Mouse (Mus musculus) B cell, adult (primary cell): Measurements from ENCODE around the gene Trappc6a. TPM values are rescaled to one million over a fixed set of nuclear protein-coding genes. Genes with fewer than 3 reads are reported as not detected.

ENCODE experiments used
- total RNA-seq: library from RNA; stranded (reverse); gene quantifications from 4 replicates; pipeline ENCODE4 v1.2.4, GENCODE M21; 2023; ENCODE audit not compliant: inconsistent age

Trappc6a gene
- 25.7 to 35.6 TPM (median 30.6 TPM) in 4 replicates for total RNA-seq

DNA sequence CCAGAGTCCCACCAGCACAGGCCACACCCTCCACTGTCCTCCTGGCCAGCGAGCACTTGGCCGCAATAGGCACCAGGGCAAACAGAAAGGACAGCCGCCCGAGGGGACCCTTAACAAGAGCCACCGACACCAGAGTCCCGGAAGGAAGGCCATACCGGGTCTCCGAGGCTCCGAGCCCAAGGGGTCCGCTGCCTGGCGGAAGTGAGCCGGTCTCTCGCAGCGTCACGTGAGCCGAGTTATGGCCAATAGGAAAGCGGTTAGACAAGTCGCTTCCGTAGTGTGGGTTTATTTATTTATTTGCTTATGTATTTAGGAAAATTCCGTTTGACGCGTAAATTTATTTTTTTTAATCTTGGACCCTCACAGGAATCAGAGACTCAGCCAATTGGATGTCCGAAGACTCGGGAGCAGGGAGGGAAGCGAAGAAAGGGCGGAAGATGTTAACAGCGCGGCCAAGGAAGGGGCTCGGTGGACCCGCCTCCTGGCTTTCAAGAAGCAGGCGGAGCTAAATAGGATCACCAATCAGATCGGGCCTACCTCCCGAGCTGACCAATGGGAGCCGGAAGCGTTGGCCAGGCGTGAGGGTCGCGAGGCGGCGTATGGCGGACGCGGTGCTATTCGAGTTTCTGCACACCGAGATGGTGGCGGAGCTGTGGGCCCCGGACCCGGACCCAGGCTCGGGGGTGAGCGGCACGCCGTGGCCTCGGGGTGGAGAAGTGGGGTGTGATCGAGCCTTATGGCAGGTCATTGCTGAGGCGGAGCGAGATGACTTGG is at the start of gene Trappc6a, which contains the start of gene Bloc1s3:
Gene Trappc6a (plus strand): TSS at position 246 of the 774 bp plus-strand sequence.
Gene Bloc1s3 (minus strand): TSS at position 218 of the 774 bp plus-strand sequence.

DNA sequence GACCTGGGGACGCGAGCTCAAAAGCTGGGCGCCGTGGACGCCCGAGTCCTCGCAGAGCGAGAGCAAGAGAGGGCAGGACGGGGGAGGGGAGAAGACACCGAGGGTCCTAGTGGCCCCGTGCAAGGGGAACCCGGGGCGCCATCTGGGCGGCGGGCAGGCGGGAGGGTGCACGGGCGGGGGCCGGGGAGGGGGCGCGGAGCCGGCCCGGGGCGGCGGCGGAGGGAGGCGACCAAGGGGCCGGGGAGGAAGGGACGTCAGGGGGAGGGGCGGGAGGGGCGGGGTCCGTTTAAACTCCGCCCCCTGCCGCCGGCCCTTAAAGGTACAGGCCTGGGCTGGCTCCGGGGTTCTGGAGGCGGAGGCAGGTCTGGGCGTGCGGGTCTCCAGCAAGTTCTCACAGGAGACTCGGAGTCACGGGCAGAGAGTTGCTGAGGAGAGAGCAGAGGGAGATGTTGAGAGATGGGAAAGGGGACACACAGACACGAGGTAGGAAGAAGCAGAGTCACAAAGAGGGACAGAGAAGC is 49.5 kb upstream of the Trappc6a start, which contains the start of gene Mark4:
Gene Mark4 (minus strand): TSS at position 231 of the 521 bp plus-strand sequence.

DNA sequence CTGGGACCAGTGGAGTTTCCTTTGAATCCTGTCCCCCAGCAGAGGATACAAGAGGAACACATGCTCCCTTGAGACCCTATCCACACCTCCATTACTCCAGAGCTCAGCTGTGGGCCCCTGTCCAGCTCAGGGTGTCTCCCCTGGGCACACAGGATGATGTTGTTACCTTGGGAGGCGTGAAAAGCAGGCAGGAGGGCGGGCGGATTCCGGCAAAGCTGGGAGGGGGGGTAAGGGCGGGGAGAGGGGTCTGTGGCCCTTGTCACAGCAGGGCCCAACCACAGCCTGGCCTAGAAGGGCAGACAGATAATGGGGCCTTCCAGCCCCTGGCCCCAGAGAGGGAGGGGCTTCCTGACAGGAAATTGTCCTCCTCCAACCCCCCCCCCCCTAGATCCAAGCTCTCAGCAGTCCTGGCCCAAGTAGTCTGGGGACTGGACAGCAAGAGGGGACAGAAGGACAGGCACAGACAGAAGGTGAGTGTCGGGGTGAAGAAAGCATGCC is 45.3 kb upstream of the Trappc6a start, which contains the start of gene Exoc3l2:
Gene Exoc3l2 (plus strand): TSS at position 448 of the 498 bp plus-strand sequence.

DNA sequence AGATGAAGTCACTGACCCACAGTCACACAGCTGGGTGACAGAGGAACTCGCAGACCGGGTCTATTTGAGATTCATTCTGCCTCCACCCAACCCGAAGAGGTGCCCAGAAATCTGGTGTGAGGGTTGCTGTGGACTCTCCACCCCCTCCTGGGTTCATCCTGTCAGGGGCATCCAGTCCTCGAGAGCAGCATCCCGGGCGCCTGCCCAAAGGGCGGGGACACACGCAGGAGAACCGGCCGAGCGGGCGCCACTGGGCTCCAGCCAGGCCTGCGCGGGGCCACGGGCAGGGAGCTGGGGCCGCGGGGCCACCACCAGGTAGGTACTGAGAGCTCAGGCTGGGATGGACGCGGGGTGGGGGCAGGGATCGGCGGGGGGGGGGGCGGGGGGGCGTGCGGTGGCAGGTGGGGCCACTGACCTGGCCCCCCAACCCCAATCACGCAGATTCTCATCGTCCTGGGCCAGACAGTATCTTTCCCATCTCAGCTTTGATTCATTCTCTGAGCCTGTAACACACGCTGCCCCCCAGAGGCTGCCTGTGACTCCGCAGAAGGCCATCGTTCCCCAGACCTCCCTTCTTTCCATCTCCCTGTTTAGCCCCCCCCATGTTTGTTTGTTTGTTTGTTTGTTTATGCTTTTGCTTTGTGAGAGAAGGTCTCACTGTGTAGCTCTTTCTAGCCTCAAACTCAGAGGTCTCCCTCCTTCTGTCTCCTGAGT is 9.6 kb downstream of the Trappc6a start, which contains the start of gene Nkpd1:
Gene Nkpd1 (plus strand): TSS at position 187 of the 714 bp plus-strand sequence.

DNA sequence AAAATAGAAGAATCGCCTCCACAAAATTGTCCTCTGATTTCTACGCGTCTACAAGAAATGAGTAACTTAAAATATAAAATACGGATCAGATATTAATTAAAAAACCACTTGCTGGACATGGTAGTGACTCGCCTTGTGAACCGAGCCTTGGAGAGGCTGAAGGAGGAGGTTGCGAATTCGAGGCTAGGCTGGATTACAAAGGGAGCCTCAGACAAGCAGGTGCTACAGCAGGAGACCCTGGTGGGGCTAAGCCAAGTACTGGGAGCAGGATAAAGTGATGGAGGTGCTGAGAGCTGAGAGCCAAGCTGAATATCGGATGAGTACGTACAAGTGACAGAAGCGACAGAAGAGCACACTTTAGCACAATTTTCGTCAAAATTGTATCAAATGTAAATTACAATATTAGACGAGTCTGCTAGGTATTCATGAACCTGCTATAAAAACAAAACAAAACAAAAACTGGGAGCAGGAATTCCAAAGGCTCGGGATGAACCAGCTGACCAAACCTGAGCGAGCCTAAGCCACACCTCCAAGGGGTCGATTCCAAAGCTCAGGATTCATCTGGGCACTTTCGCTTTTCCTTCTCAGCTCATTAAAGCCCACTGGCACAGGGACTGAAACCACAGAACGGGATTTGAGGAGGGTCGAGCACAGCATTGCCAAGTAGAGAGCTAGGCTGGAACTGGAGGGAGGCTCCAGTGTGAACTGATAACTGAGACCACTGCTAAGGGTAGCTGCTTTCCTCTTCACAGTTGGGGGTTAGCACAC is 54.6 kb downstream of the Trappc6a start, which contains the start of gene Ppp1r37:
Gene Ppp1r37 (minus strand): TSS at position 434 of the 768 bp plus-strand sequence.

Other genes with a start within 250 kb of the Trappc6a start
- 349 to 378 TPM (median 355 TPM) in 4 replicates for gene Vasp, start 236.6 kb upstream of the Trappc6a start, total RNA-seq
- 0.64 TPM in 1 of 4 replicates, not detected in the others for gene Ppm1n, start 228.3 kb upstream of the Trappc6a start, total RNA-seq
- gene Rtn2, start 225.8 kb upstream of the Trappc6a start, total RNA-seq: 0.24 TPM in 1 of 4 replicates, not detected in the others
- gene Fosb, start 198.3 kb upstream of the Trappc6a start, total RNA-seq: 2,334 to 3,047 TPM (median 2,835 TPM) in 4 replicates
- 66.5 to 73.8 TPM (median 68.8 TPM) in 4 replicates for gene Ercc1, start 163.6 kb upstream of the Trappc6a start, total RNA-seq
- 6.2 to 8.3 TPM (median 7.5 TPM) in 4 replicates for gene Cd3eap, start 148.9 kb upstream of the Trappc6a start, total RNA-seq
- gene Ppp1r13l, start 148.6 kb upstream of the Trappc6a start, total RNA-seq: 0.54 to 2.1 TPM (median 0.86 TPM) in 4 replicates
- 66.6 to 74.4 TPM (median 69.9 TPM) in 4 replicates for gene Ercc2, start 126.4 kb upstream of the Trappc6a start, total RNA-seq
- gene Klc3, start 104.3 kb upstream of the Trappc6a start, total RNA-seq: 1.8 to 4.2 TPM (median 2.4 TPM) in 4 replicates
- gene Ckm, start 103.6 kb upstream of the Trappc6a start, total RNA-seq: 0.42 TPM in 1 of 4 replicates, not detected in the others
- gene Mark4, start 49.6 kb upstream of the Trappc6a start, total RNA-seq: 25.7 to 29.5 TPM (median 27.5 TPM) in 4 replicates
- not detected in 4 replicates for gene Exoc3l2, start 45.1 kb upstream of the Trappc6a start, total RNA-seq
- gene Bloc1s3, start within 50 bp of the Trappc6a start, total RNA-seq: 4.9 to 6.9 TPM (median 6.1 TPM) in 4 replicates
- 0.39 to 0.57 TPM (median 0.42 TPM) in 3 of 4 replicates, not detected in the other for gene Nkpd1, start 9.4 kb downstream of the Trappc6a start, total RNA-seq
- 50.2 to 62.6 TPM (median 55.2 TPM) in 4 replicates for gene Ppp1r37, start 54.7 kb downstream of the Trappc6a start, total RNA-seq
- gene Zfp296, start 68.9 kb downstream of the Trappc6a start, total RNA-seq: 11.5 to 13.5 TPM (median 12.6 TPM) in 4 replicates
- 75.7 to 86.9 TPM (median 84.1 TPM) in 4 replicates for gene Gemin7, start 69.2 kb downstream of the Trappc6a start, total RNA-seq
- 100 to 118 TPM (median 109 TPM) in 4 replicates for gene Clasrp, start 96.1 kb downstream of the Trappc6a start, total RNA-seq
- gene Relb, start 121.0 kb downstream of the Trappc6a start, total RNA-seq: 110 to 121 TPM (median 118 TPM) in 4 replicates
- gene Clptm1, start 156.6 kb downstream of the Trappc6a start, total RNA-seq: 75.3 to 90.5 TPM (median 78.3 TPM) in 4 replicates
- gene Apoc2, start 169.5 kb downstream of the Trappc6a start, total RNA-seq: not detected in 4 replicates
- not detected in 4 replicates for gene Gm44805, start 173.0 kb downstream of the Trappc6a start, total RNA-seq
- gene Apoc4, start 173.1 kb downstream of the Trappc6a start, total RNA-seq: not detected in 4 replicates
- gene Apoc1, start 184.3 kb downstream of the Trappc6a start, total RNA-seq: 1.9 to 4.3 TPM (median 2.0 TPM) in 3 of 4 replicates, not detected in the other
- gene Apoe, start 190.8 kb downstream of the Trappc6a start, total RNA-seq: 84.7 to 201 TPM (median 96.1 TPM) in 4 replicates
- gene Tomm40, start 207.0 kb downstream of the Trappc6a start, total RNA-seq: 52.3 to 57.5 TPM (median 53.4 TPM) in 4 replicates
- gene Nectin2, start 242.1 kb downstream of the Trappc6a start, total RNA-seq: 0.51 TPM in 1 of 4 replicates, not detected in the others